Mouse (Mus musculus): ENCODE results near the gene Psme2.

Psme2 gene

GRCm38 (mm10) chr14:55565748-55566147, 25.2 kb downstream of the Psme2 start:
- DNase-seq (ENCODE audit: low read depth, low spot score): no peak
- H3K27me3 ChIP-seq (ENCODE audit: control insufficient read depth, insufficient read depth, low read length, poor library complexity, severe bottlenecking): no peaks in the 10 kb centered on the region
- peaks cover 21% of the 10 kb centered on the region for H3K36me3 ChIP-seq (ENCODE audit: control insufficient read depth, insufficient read depth, low read length, poor library complexity, severe bottlenecking)

- H3K27me3 ChIP-seq (ENCODE audit: control insufficient read depth, insufficient read depth, low read length, poor library complexity, severe bottlenecking): no peaks in the 10 kb centered on the region; the same call in 1 of the 2 replicates
- DNase-seq (ENCODE audit: low read depth, low spot score): no peak
- peaks cover 13% of the 10 kb centered on the region for H3K36me3 ChIP-seq (ENCODE audit: control insufficient read depth, insufficient read depth, low read length, poor library complexity, severe bottlenecking)
These were observed 27.7 kb downstream of the Psme2 start for GRCm38 (mm10) chr14:55563249-55563648.

GRCm38 (mm10) chr14:55561860-55562259, 29.1 kb downstream of the Psme2 start:
- DNase-seq (ENCODE audit: low read depth, low spot score): no peak
- peaks cover 13% of the 10 kb centered on the region for H3K36me3 ChIP-seq (ENCODE audit: control insufficient read depth, insufficient read depth, low read length, poor library complexity, severe bottlenecking)
- no peaks in the 10 kb centered on the region; the same call in 1 of the 2 replicates for H3K27me3 ChIP-seq (ENCODE audit: control insufficient read depth, insufficient read depth, low read length, poor library complexity, severe bottlenecking)

- Histone ChIP-seq H3K36me3 (ENCODE audit: control insufficient read depth, insufficient read depth, low read length, poor library complexity, severe bottlenecking) (peaks cover 13% of the 10 kb centered on the region), H3K27me3 (ENCODE audit: control insufficient read depth, insufficient read depth, low read length, poor library complexity, severe bottlenecking) (no peaks in the 10 kb centered on the region; the same call in 1 of the 2 replicates)
- peak; percentile 99 for DNase-seq (ENCODE audit: low read depth, low spot score)
These were observed 30.5 kb downstream of the Psme2 start, which contains the start of gene A730061H03Rik for GRCm38 (mm10) chr14:55560202-55561073. A730061H03Rik (minus strand) TSS chr14:55560406.

GRCm38 (mm10) chr14:55559799-55560201, 31.1 kb downstream of the Psme2 start, which contains the start of gene Dcaf11:
Dcaf11 (plus strand) TSS chr14:55560006.
- H3K27me3 ChIP-seq (ENCODE audit: control insufficient read depth, insufficient read depth, low read length, poor library complexity, severe bottlenecking): no peaks in the 10 kb centered on the region; the same call in 1 of the 2 replicates
- peak; percentile 93 for DNase-seq (ENCODE audit: low read depth, low spot score)

GRCm38 (mm10) chr14:55558740-55559448, 32.0 kb downstream of the Psme2 start:
- H3K27me3 ChIP-seq (ENCODE audit: control insufficient read depth, insufficient read depth, low read length, poor library complexity, severe bottlenecking): no peaks in the 10 kb centered on the region; the same call in 1 of the 2 replicates
- peaks cover 6% of the 10 kb centered on the region; the same call in 1 of the 2 replicates for H3K36me3 ChIP-seq (ENCODE audit: control insufficient read depth, insufficient read depth, low read length, poor library complexity, severe bottlenecking)
- no peak for DNase-seq (ENCODE audit: low read depth, low spot score)

More at GRCm38 (mm10) chr14:55559799-55560201, 31.1 kb downstream of the Psme2 start, which contains the start of gene Dcaf11:
- H3K36me3 ChIP-seq (ENCODE audit: control insufficient read depth, insufficient read depth, low read length, poor library complexity, severe bottlenecking): peaks cover 10% of the 10 kb centered on the region; the same call in 1 of the 2 replicates

- DNase-seq (ENCODE audit: low read depth, low spot score): no peak
- Histone ChIP-seq H3K27me3 (ENCODE audit: control insufficient read depth, insufficient read depth, low read length, poor library complexity, severe bottlenecking) (no peaks in the 10 kb centered on the region; the same call in 1 of the 2 replicates), H3K36me3 (ENCODE audit: control insufficient read depth, insufficient read depth, low read length, poor library complexity, severe bottlenecking) (no peaks in the 10 kb centered on the region)
These were observed 33.3 kb downstream of the Psme2 start for GRCm38 (mm10) chr14:55557587-55557986.

GRCm38 (mm10) chr14:55557003-55557402, 33.9 kb downstream of the Psme2 start:
- Histone ChIP-seq H3K36me3 (ENCODE audit: control insufficient read depth, insufficient read depth, low read length, poor library complexity, severe bottlenecking) (no peaks in the 10 kb centered on the region), H3K27me3 (ENCODE audit: control insufficient read depth, insufficient read depth, low read length, poor library complexity, severe bottlenecking) (no peaks in the 10 kb centered on the region; the same call in 1 of the 2 replicates)
- peak; percentile 92 for DNase-seq (ENCODE audit: low read depth, low spot score)

GRCm38 (mm10) chr14:55555788-55556187, 35.1 kb downstream of the Psme2 start:
- no peaks in the 10 kb centered on the region for H3K36me3 ChIP-seq (ENCODE audit: control insufficient read depth, insufficient read depth, low read length, poor library complexity, severe bottlenecking)
- DNase-seq (ENCODE audit: low read depth, low spot score): no peak
- H3K27me3 ChIP-seq (ENCODE audit: control insufficient read depth, insufficient read depth, low read length, poor library complexity, severe bottlenecking): no peaks in the 10 kb centered on the region; the same call in 1 of the 2 replicates

GRCm38 (mm10) chr14:55554635-55555034, 36.3 kb downstream of the Psme2 start:
- DNase-seq (ENCODE audit: low read depth, low spot score): no peak
- H3K36me3 ChIP-seq (ENCODE audit: control insufficient read depth, insufficient read depth, low read length, poor library complexity, severe bottlenecking): no peaks in the 10 kb centered on the region
- no peaks in the 10 kb centered on the region; the same call in 1 of the 2 replicates for H3K27me3 ChIP-seq (ENCODE audit: control insufficient read depth, insufficient read depth, low read length, poor library complexity, severe bottlenecking)

GRCm38 (mm10) chr14:55551794-55552193, 39.1 kb downstream of the Psme2 start:
- peaks cover 11% of the 10 kb centered on the region for H3K36me3 ChIP-seq (ENCODE audit: control insufficient read depth, insufficient read depth, low read length, poor library complexity, severe bottlenecking)
- no peaks in the 10 kb centered on the region for H3K27me3 ChIP-seq (ENCODE audit: control insufficient read depth, insufficient read depth, low read length, poor library complexity, severe bottlenecking)
- no peak for DNase-seq (ENCODE audit: low read depth, low spot score)

- H3K36me3 ChIP-seq (ENCODE audit: control insufficient read depth, insufficient read depth, low read length, poor library complexity, severe bottlenecking): peaks cover 11% of the 10 kb centered on the region
- no peak for DNase-seq (ENCODE audit: low read depth, low spot score)
- no peaks in the 10 kb centered on the region for H3K27me3 ChIP-seq (ENCODE audit: control insufficient read depth, insufficient read depth, low read length, poor library complexity, severe bottlenecking)
These were observed 39.6 kb downstream of the Psme2 start for GRCm38 (mm10) chr14:55551347-55551746.

- Histone ChIP-seq H3K27me3 (ENCODE audit: control insufficient read depth, insufficient read depth, low read length, poor library complexity, severe bottlenecking) (no peaks in the 10 kb centered on the region), H3K36me3 (ENCODE audit: control insufficient read depth, insufficient read depth, low read length, poor library complexity, severe bottlenecking) (peaks cover 16% of the 10 kb centered on the region)
- DNase-seq (ENCODE audit: low read depth, low spot score): no peak
These were observed 40.7 kb downstream of the Psme2 start for GRCm38 (mm10) chr14:55550191-55550590.

- no peaks in the 10 kb centered on the region for H3K27me3 ChIP-seq (ENCODE audit: control insufficient read depth, insufficient read depth, low read length, poor library complexity, severe bottlenecking)
- peaks cover 16% of the 10 kb centered on the region for H3K36me3 ChIP-seq (ENCODE audit: control insufficient read depth, insufficient read depth, low read length, poor library complexity, severe bottlenecking)
- DNase-seq (ENCODE audit: low read depth, low spot score): no peak
These were observed 46.6 kb downstream of the Psme2 start for GRCm38 (mm10) chr14:55544334-55544733.

Measured in splenic B cell, adult 2 months (primary cell).